Mouse (Mus musculus) megakaryocyte, embryonic 14.5 days (primary cell): ENCODE results near the gene Faap20. TPM values are rescaled to one million over a fixed set of nuclear protein-coding genes. Genes with fewer than 3 reads are reported as not detected.

ENCODE experiments used
- H3K27me3 ChIP-seq: replicated peaks from 2 replicates; pipeline ENCODE3; 2012; ENCODE audit warnings: inconsistent platforms
- H3K36me3 ChIP-seq: replicated peaks from 2 replicates; pipeline ENCODE3; 2012; ENCODE audit warnings: low read length, inconsistent platforms, mixed read lengths
- H3K4me1 ChIP-seq: 2 replicates; pipeline ENCODE4 v1.6.1; 2012; ENCODE audit warnings: inconsistent platforms
- H3K4me3 ChIP-seq: replicated peaks from 2 replicates; pipeline ENCODE3; 2012; ENCODE audit warnings: moderate library complexity, mild to moderate bottlenecking, inconsistent platforms
- H3K9me3 ChIP-seq: 2 replicates; pipeline ENCODE4 v1.6.1; 2012; ENCODE audit warnings: inconsistent platforms
- FLI1 ChIP-seq: IDR thresholded peaks from 2 replicates; pipeline ENCODE4 v1.6.1; 2012; ENCODE audit warnings: low read length, inconsistent platforms, mixed read lengths
- GATA1 ChIP-seq: IDR thresholded peaks from 3 replicates; pipeline ENCODE4 v1.6.1; 2012; ENCODE audit warnings: mixed read lengths, low read length, inconsistent platforms, borderline replicate concordance
- polyA plus RNA-seq: library from polyadenylated mRNA; stranded (reverse); fragments of >175 nt; gene quantifications from 2 replicates; pipeline ENCODE4 v1.2.3, GENCODE M21; 2012; ENCODE audit warnings: low replicate concordance; ENCODE audit not compliant: insufficient read depth

The Faap20 gene
- polyA plus RNA-seq, 1 experiment, result 51.4 TPM

DNA sequence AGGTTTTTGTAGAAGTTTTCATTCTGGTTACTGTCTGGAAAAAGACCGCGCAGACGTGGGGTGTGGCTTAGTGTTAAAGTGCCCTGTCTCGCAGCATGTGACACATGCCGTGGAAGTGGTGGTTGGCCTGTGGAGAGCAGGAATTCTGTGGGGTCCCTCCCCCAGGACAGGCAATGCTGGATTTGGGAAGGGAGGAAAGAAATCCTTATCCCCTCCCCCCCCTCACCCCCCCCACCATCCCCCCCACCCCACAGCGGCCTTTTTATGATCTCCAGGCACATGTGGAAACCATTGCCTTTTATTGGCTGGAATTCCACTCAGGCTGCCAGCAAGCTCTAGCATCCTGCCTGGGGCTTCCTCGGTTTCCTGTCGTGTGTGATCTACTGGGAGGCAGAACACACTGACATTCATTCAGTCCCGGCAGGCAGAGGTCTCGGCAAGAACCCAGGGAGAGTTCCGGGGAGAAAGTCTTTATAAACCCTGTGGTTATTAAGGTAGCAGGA is 33.5 kb downstream of the Faap20 start:
- Histone ChIP-seq H3K9me3 (no peaks in the 10 kb centered on the region), H3K36me3 (no peaks in the 10 kb centered on the region), H3K4me1 (peaks cover 52% of the 10 kb centered on the region), H3K27me3 (peaks cover 59% of the 10 kb centered on the region), H3K4me3 (peak overlapping the region; percentile 71)
- TF ChIP-seq FLI1 (no peak), GATA1 (no peak)

- no peaks in the 10 kb centered on the region for H3K36me3 ChIP-seq
- H3K27me3 ChIP-seq, result peaks cover 59% of the 10 kb centered on the region
- H3K9me3 ChIP-seq, result no peaks in the 10 kb centered on the region
- H3K4me1 ChIP-seq, result peaks cover 52% of the 10 kb centered on the region
- peak overlapping the region; percentile 48 for H3K4me3 ChIP-seq
- no peak for TF ChIP-seq GATA1
- TF ChIP-seq FLI1, result no peak
Observed at GRCm38 (mm10) chr4:155283585-155283984, 34.0 kb downstream of the Faap20 start.

GRCm38 (mm10) chr4:155284521-155285379 is 35.1 kb downstream of the Faap20 start:
- Histone ChIP-seq H3K9me3 (no peaks in the 10 kb centered on the region), H3K4me3 (no peak overlapping the region), H3K4me1 (peaks cover 52% of the 10 kb centered on the region), H3K36me3 (no peaks in the 10 kb centered on the region), H3K27me3 (peaks cover 65% of the 10 kb centered on the region)
- TF ChIP-seq GATA1 (no peak), FLI1 (no peak)

DNA sequence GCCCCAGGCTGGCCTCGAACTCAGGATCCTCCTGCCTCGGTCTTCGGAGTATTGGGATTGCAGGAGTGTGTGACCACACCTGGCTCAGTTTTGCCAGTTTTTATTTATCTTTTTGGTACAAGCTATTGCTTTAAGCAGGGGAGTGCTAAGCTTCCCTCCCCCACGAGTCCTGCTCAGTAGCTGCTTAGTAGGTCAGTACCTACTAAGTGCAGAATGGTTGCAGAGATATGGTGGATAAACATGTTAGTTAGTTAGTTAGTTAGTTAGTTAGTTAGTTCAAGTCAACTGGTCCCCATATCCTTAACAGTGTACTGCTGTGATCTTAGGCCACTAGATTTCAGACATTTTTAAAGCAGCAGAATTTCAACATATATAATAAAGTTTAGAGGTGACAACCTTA is 36.5 kb downstream of the Faap20 start:
- Histone ChIP-seq H3K36me3 (no peaks in the 10 kb centered on the region), H3K9me3 (no peaks in the 10 kb centered on the region), H3K4me3 (no peak overlapping the region), H3K4me1 (peaks cover 54% of the 10 kb centered on the region), H3K27me3 (peaks cover 63% of the 10 kb centered on the region)
- TF ChIP-seq FLI1, result no peak
- TF ChIP-seq GATA1, result no peak

GRCm38 (mm10) chr4:155287713-155288112 is 38.1 kb downstream of the Faap20 start:
- Histone ChIP-seq H3K4me1 (peaks cover 48% of the 10 kb centered on the region), H3K4me3 (no peak overlapping the region), H3K36me3 (no peaks in the 10 kb centered on the region), H3K27me3 (peaks cover 68% of the 10 kb centered on the region), H3K9me3 (no peaks in the 10 kb centered on the region)
- no peak for TF ChIP-seq FLI1
- TF ChIP-seq GATA1, result no peak

DNA sequence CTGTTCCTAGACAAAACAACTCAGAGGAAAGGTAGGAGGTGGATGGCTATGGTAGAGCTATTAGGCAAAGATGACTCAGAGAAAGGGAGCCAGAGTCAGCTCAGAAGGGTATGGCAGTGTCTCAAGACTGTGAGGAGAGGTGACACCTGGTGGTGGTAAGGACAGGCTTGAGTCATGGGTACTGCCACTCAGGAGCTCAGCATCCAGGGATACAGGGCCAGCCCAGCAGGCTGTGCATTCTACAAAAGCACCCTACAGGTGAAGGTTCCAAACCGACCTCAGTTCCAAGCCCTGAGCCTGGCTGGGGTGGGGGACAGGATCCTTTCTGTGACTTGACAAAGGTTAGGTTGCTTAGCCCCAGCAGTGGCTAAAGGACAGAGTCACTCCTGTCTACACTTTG is 39.0 kb downstream of the Faap20 start:
- H3K4me1 ChIP-seq, result peaks cover 44% of the 10 kb centered on the region
- H3K4me3 ChIP-seq, result no peak overlapping the region
- H3K9me3 ChIP-seq, result no peaks in the 10 kb centered on the region
- peaks cover 73% of the 10 kb centered on the region for H3K27me3 ChIP-seq
- no peaks in the 10 kb centered on the region for H3K36me3 ChIP-seq
- no peak for TF ChIP-seq GATA1
- TF ChIP-seq FLI1, result no peak

GRCm38 (mm10) chr4:155290045-155290444 is 40.4 kb downstream of the Faap20 start:
- TF ChIP-seq GATA1 (no peak), FLI1 (no peak)
- Histone ChIP-seq H3K4me1 (peaks cover 33% of the 10 kb centered on the region), H3K36me3 (no peaks in the 10 kb centered on the region), H3K9me3 (no peaks in the 10 kb centered on the region), H3K4me3 (no peak overlapping the region), H3K27me3 (peaks cover 74% of the 10 kb centered on the region)

DNA sequence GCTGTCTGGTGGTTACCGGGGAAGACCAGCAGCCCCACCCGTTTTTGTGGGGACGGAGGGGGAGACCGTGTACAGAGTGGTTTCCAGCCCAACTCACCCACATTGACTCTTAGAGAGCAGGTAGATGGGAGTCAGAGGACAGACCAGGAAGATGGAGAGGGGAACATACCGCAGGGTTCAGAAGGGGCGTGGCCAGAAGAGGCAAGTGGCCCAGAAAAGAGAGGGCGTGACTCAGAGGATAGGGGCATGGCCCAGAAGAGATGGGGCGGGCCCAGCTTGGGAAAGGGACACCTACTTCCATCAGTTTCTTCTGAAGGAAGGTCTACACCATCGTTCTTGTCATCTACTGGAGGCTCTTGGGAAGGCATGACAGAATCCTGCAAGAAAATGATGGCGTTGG is 43.3 kb downstream of the Faap20 start:
- H3K4me1 ChIP-seq, result peaks cover 42% of the 10 kb centered on the region
- TF ChIP-seq FLI1, result no peak
- TF ChIP-seq GATA1, result no peak
- peaks cover 53% of the 10 kb centered on the region for H3K27me3 ChIP-seq
- H3K9me3 ChIP-seq, result no peaks in the 10 kb centered on the region
- H3K36me3 ChIP-seq, result no peaks in the 10 kb centered on the region
- H3K4me3 ChIP-seq, result peak overlapping the region; percentile 23

DNA sequence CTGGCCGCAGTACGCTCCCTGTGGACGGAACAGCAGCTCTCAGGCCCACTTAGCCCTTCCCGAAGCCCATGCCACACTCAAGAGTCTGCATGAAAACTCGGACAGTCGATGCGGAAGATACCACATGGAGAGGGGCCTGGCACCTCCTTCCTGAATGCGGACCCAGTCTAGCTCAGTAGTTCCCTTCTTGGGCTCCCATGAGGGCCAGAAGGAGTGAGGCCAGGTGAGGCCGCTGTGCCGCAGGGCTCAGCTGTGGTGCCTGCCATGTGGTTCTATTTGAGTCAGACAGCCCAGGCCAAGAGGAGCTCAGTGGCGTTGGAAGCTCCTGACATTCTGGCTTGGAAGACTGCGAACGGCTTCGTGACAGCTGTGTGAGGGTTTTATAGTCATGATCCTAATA is 44.8 kb downstream of the Faap20 start:
- Histone ChIP-seq H3K36me3 (no peaks in the 10 kb centered on the region), H3K9me3 (no peaks in the 10 kb centered on the region), H3K4me1 (peaks cover 42% of the 10 kb centered on the region), H3K4me3 (no peak overlapping the region), H3K27me3 (peaks cover 52% of the 10 kb centered on the region)
- no peak for TF ChIP-seq GATA1
- no peak for TF ChIP-seq FLI1

GRCm38 (mm10) chr4:155295026-155295590 is 45.5 kb downstream of the Faap20 start:
- H3K9me3 ChIP-seq, result no peaks in the 10 kb centered on the region

More at GRCm38 (mm10) chr4:155295026-155295590, 45.5 kb downstream of the Faap20 start:
- TF ChIP-seq GATA1, result no peak
- no peak for TF ChIP-seq FLI1
- H3K4me3 ChIP-seq, result no peak overlapping the region
- H3K36me3 ChIP-seq, result no peaks in the 10 kb centered on the region
- peaks cover 52% of the 10 kb centered on the region for H3K27me3 ChIP-seq
- H3K4me1 ChIP-seq, result peaks cover 39% of the 10 kb centered on the region
